Mouse (Mus musculus) testis, adult 2 months (tissue): Measurements from ENCODE around the gene Numbl.

Experiments used
- CTCF ChIP-seq: fragments of 200-500 bp; IDR thresholded peaks from 2 replicates; pipeline ENCODE4 v1.5.1; 2012; ENCODE audit warnings: low read depth, mild to moderate bottlenecking, inconsistent platforms, low read length, moderate library complexity; ENCODE audit not compliant: control insufficient read depth, insufficient read depth, insufficient replicate concordance
- POLR2A ChIP-seq: fragments of 200-500 bp; IDR thresholded peaks from 2 replicates; pipeline ENCODE4 v1.6.1; 2012; ENCODE audit warnings: low read depth, mild to moderate bottlenecking, inconsistent platforms, low read length, moderate library complexity; ENCODE audit not compliant: control insufficient read depth

GRCm38 (mm10) chr7:27259271-27259721, 1.1 kb downstream of the Numbl start:
- TF ChIP-seq CTCF (no peak), POLR2A (no peak)
